31 mouse cellular contexts compared by ENCODE assay signal in genomic region chr7:131040760-131041159, GRCm38 (mm10). TPM values are rescaled to one million over a fixed set of nuclear protein-coding genes. Genes with fewer than 3 reads are reported as not detected.
"Had no signal": no experiment of that assay in that cellular context is flagged by ENCODE, and none has a peak within 500 bp of the region (broad histone marks: within the 10 kb centered on the region; RNA-seq: fewer than 3 reads in every experiment).

No protein-coding gene starts in this region.

RNA-seq across cellular contexts. Expression of gene Dmbt1, which starts 8.9 kb away (rescaled TPM):
- total RNA-seq: heart, postnatal 25 days; heart, postnatal 36 days; heart, postnatal 4 days; hematopoietic stem cell, adult 5-6 weeks; hindbrain, postnatal 0 days; layer of hippocampus, adult 18-20 months; layer of hippocampus, adult 2 months; layer of hippocampus, adult 8-10 months; layer of hippocampus, postnatal 10 days; layer of hippocampus, postnatal 14 days; layer of hippocampus, postnatal 25 days; layer of hippocampus, postnatal 36 days; left cerebral cortex, adult 18-20 months; left cerebral cortex, adult 2 months had no signal
- polyA plus RNA-seq: heart, embryonic 10.5 days; heart, embryonic 11.5 days; heart, embryonic 12.5 days; heart, embryonic 13.5 days; heart, embryonic 14.5 days; heart, postnatal 0 days; hindbrain, embryonic 10.5 days; hindbrain, embryonic 11.5 days; hindbrain, embryonic 12.5 days; hindbrain, embryonic 13.5 days; hindbrain, embryonic 14.5 days; hindbrain, embryonic 15.5 days; hindbrain, embryonic 16.5 days; hindbrain, postnatal 0 days; inflammation-experienced regulatory T-cells, adult 6 months; kidney, embryonic 14.5 days; kidney, embryonic 16.5 days; kidney, postnatal 0 days had no signal
